ENCODE assay signal across 8 mouse cellular contexts in genomic region chr8:105374513-105374966, GRCm38 (mm10). TPM values are rescaled to one million over a fixed set of nuclear protein-coding genes. Genes with fewer than 3 reads are reported as not detected.
A peak's percentile ranks its signal among the peaks of the same experiment; 100 is the strongest.
DNase-seq lines count a peak whose midpoint lies in the region; ATAC-seq and TF ChIP-seq lines count a peak whose summit lies in the region.

No protein-coding gene starts in this region.

- H3K4me3 ChIP-seq in E14TG2a.4 (replicated peaks; ENCODE audit: low read length), result peak overlapping the region; percentile 58
- H3K4me3 ChIP-seq in embryonic facial prominence, embryonic 15.5 days (replicated peaks), result peak overlapping the region; percentile 31
- peak overlapping the region; percentile 19 for H3K4me3 ChIP-seq in hindbrain, postnatal 0 days (ENCODE audit: low read length)
- peak overlapping the region; percentile 13; the same call in 1 of the 2 replicates for H3K4me3 ChIP-seq in stomach, embryonic 14.5 days (ENCODE audit: low read depth, low read length)

- H3K27me3 ChIP-seq in E14TG2a.4 (ENCODE audit: insufficient read depth, low read length), result peaks cover 69% of the 10 kb centered on the region
- H3K27me3 ChIP-seq in embryonic facial prominence, embryonic 15.5 days, result no peaks in the 10 kb centered on the region
- H3K27me3 ChIP-seq in hindbrain, postnatal 0 days (ENCODE audit: insufficient read depth, low read length), result no peaks in the 10 kb centered on the region
- no peaks in the 10 kb centered on the region for H3K27me3 ChIP-seq in stomach, embryonic 14.5 days (ENCODE audit: control insufficient read depth, insufficient read depth, low read length)

- no peak for ATAC-seq in embryonic facial prominence, embryonic 15.5 days (ENCODE audit: insufficient number of reproducible peaks, low FRiP score, low TSS enrichment, low read depth)
- ATAC-seq in hindbrain, postnatal 0 days, result peak; percentile 49
- ATAC-seq in stomach, embryonic 14.5 days (ENCODE audit: insufficient number of reproducible peaks, insufficient read depth, low FRiP score, low read depth), result no peak

- H3K27ac ChIP-seq in embryonic facial prominence, embryonic 15.5 days (replicated peaks), result no peak overlapping the region
- H3K27ac ChIP-seq in hindbrain, postnatal 0 days, result no peak overlapping the region
- no peak overlapping the region for H3K27ac ChIP-seq in stomach, embryonic 14.5 days (ENCODE audit: low read length)

- H3K9me3 ChIP-seq in E14TG2a.4 (ENCODE audit: low read length), result peaks cover 10% of the 10 kb centered on the region; the same call in 1 of the 2 replicates
- H3K9me3 ChIP-seq in embryonic facial prominence, embryonic 15.5 days (replicated peaks), result no peaks in the 10 kb centered on the region
- H3K9me3 ChIP-seq in hindbrain, postnatal 0 days (ENCODE audit: low read length), result no peaks in the 10 kb centered on the region
- H3K9me3 ChIP-seq in stomach, embryonic 14.5 days (ENCODE audit: control insufficient read depth, low read depth, low read length), result no peaks in the 10 kb centered on the region

- DNase-seq in cerebellum, postnatal 10 days, result peak; percentile 61 to 65
- no peak for DNase-seq in cerebellum, adult 11 months
- peak; percentile 63 for DNase-seq in hindbrain, postnatal 0 days (ENCODE audit: low spot score)
- DNase-seq in lung, postnatal 36 days, result peak; percentile 31
- DNase-seq in urinary bladder, postnatal 36 days (ENCODE audit: low spot score in 2 of 2), result no peak

- no peaks in the 10 kb centered on the region for H3K36me3 ChIP-seq in E14TG2a.4 (ENCODE audit: insufficient read depth, low read length)
- no peaks in the 10 kb centered on the region for H3K36me3 ChIP-seq in embryonic facial prominence, embryonic 15.5 days
- no peaks in the 10 kb centered on the region for H3K36me3 ChIP-seq in hindbrain, postnatal 0 days (ENCODE audit: insufficient read depth, low read length)
- no peaks in the 10 kb centered on the region for H3K36me3 ChIP-seq in stomach, embryonic 14.5 days (ENCODE audit: control insufficient read depth, insufficient read depth, low read length)

- H3K4me2 ChIP-seq in embryonic facial prominence, embryonic 15.5 days (replicated peaks), result peak overlapping the region; percentile 52
- H3K4me2 ChIP-seq in hindbrain, postnatal 0 days (ENCODE audit: low read depth, low read length), result peak overlapping the region; percentile 41
- peak overlapping the region; percentile 38 for H3K4me2 ChIP-seq in stomach, embryonic 14.5 days (replicated peaks; ENCODE audit: low read depth, low read length)

- 27% methylated on average over 33 of the region's 33 CpGs for whole genome bisulfite sequencing in embryonic facial prominence, embryonic 15.5 days
- WGBS in hindbrain, postnatal 0 days, result 26% methylated on average over 33 of the region's 33 CpGs
- 33% methylated on average over 33 of the region's 33 CpGs for WGBS in stomach, embryonic 14.5 days

- peak; percentile 88 for TF ChIP-seq CTCF in E14TG2a.4 (conservative IDR thresholded peaks at IDR 0.05; ENCODE audit: low read length)
- peak; percentile 77 for TF ChIP-seq CTCF in hindbrain, postnatal 0 days (IDR thresholded peaks at IDR 0.05; ENCODE audit: low read depth)

- H3K4me1 ChIP-seq in E14TG2a.4 (replicated peaks; ENCODE audit: low read depth, low read length), result peaks cover 40% of the 10 kb centered on the region
- H3K4me1 ChIP-seq in embryonic facial prominence, embryonic 15.5 days, result peaks cover 23% of the 10 kb centered on the region
- peaks cover 10% of the 10 kb centered on the region; the same call in 1 of the 2 replicates for H3K4me1 ChIP-seq in hindbrain, postnatal 0 days (ENCODE audit: insufficient read depth, low read length)
- 0 out of 2 replicates have a peak, but pooled peaks cover 7% of the 10 kb centered on the region for H3K4me1 ChIP-seq in stomach, embryonic 14.5 days (ENCODE audit: control insufficient read depth, insufficient read depth, low read length)

- no peak overlapping the region for H3K9ac ChIP-seq in embryonic facial prominence, embryonic 15.5 days
- peak overlapping the region; percentile 28; the same call in 1 of the 2 replicates for H3K9ac ChIP-seq in hindbrain, postnatal 0 days (replicated peaks; ENCODE audit: low read length)
- no peak overlapping the region for H3K9ac ChIP-seq in stomach, embryonic 14.5 days (replicated peaks; ENCODE audit: low read depth, low read length)

RNA-seq across cellular contexts. Expression of gene Plekhg4, which starts 1.5 kb away (rescaled TPM):
- polyA plus RNA-seq in embryonic facial prominence, embryonic 15.5 days (2015; fragmentation: Nextera tagmentation; extraction: Ambion mirVana), result 0.25 and 0.45 TPM in 2 replicates
- 6.3 and 7.3 TPM in 2 replicates for total RNA-seq in hindbrain, postnatal 0 days (2014; rRNA removed)
- polyA plus RNA-seq in hindbrain, postnatal 0 days (2015; fragmentation: Nextera tagmentation; extraction: Ambion mirVana), result 1.3 and 1.6 TPM in 2 replicates
- 0.14 and 0.64 TPM in 2 replicates for polyA plus RNA-seq in stomach, embryonic 14.5 days (2014; fragmentation: Nextera tagmentation; extraction: Ambion mirVana)

RNA-seq across cellular contexts. Expression of gene Slc9a5, which starts 25.9 kb away (rescaled TPM):
- 2.6 and 3.4 TPM in 2 replicates for polyA plus RNA-seq in embryonic facial prominence, embryonic 15.5 days (2015; fragmentation: Nextera tagmentation; extraction: Ambion mirVana)
- 24.2 and 28.6 TPM in 2 replicates for total RNA-seq in hindbrain, postnatal 0 days (2014; rRNA removed)
- 10.3 and 10.6 TPM in 2 replicates for polyA plus RNA-seq in hindbrain, postnatal 0 days (2015; fragmentation: Nextera tagmentation; extraction: Ambion mirVana)
- polyA plus RNA-seq in stomach, embryonic 14.5 days (2014; fragmentation: Nextera tagmentation; extraction: Ambion mirVana), result 3.2 and 3.7 TPM in 2 replicates

RNA-seq across cellular contexts. Expression of gene Fhod1, which starts 26.8 kb away (rescaled TPM):
- polyA plus RNA-seq in embryonic facial prominence, embryonic 15.5 days (2015; fragmentation: Nextera tagmentation; extraction: Ambion mirVana), result 2.0 and 2.6 TPM in 2 replicates
- 3.1 and 3.2 TPM in 2 replicates for total RNA-seq in hindbrain, postnatal 0 days (2014; rRNA removed)
- 0.45 and 1.1 TPM in 2 replicates for polyA plus RNA-seq in hindbrain, postnatal 0 days (2015; fragmentation: Nextera tagmentation; extraction: Ambion mirVana)
- 3.5 and 6.3 TPM in 2 replicates for polyA plus RNA-seq in stomach, embryonic 14.5 days (2014; fragmentation: Nextera tagmentation; extraction: Ambion mirVana)

RNA-seq across cellular contexts. Expression of gene Kctd19, which starts 38.8 kb away (rescaled TPM):
- 0.05 TPM in 1 of 2 replicates, not detected in the other for polyA plus RNA-seq in embryonic facial prominence, embryonic 15.5 days (2015; fragmentation: Nextera tagmentation; extraction: Ambion mirVana)
- total RNA-seq in hindbrain, postnatal 0 days (2014; rRNA removed), result 0.11 and 0.16 TPM in 2 replicates
- 0.09 and 0.15 TPM in 2 replicates for polyA plus RNA-seq in hindbrain, postnatal 0 days (2015; fragmentation: Nextera tagmentation; extraction: Ambion mirVana)
- not detected in 2 replicates for polyA plus RNA-seq in stomach, embryonic 14.5 days (2014; fragmentation: Nextera tagmentation; extraction: Ambion mirVana)

RNA-seq across cellular contexts. Expression of gene Lrrc36, which starts 38.8 kb away (rescaled TPM):
- polyA plus RNA-seq in embryonic facial prominence, embryonic 15.5 days (2015; fragmentation: Nextera tagmentation; extraction: Ambion mirVana), result 1.1 and 2.6 TPM in 2 replicates
- 0.68 and 1.7 TPM in 2 replicates for total RNA-seq in hindbrain, postnatal 0 days (2014; rRNA removed)
- polyA plus RNA-seq in hindbrain, postnatal 0 days (2015; fragmentation: Nextera tagmentation; extraction: Ambion mirVana), result 0.50 and 0.66 TPM in 2 replicates
- polyA plus RNA-seq in stomach, embryonic 14.5 days (2014; fragmentation: Nextera tagmentation; extraction: Ambion mirVana), result not detected in 2 replicates

Comparison
In these comparisons a context has a peak if more than half of its experiments do, and no peak if none do; other contexts are left out.
1. DNase-seq: peak in cerebellum, postnatal 10 days (2 of 2), hindbrain, postnatal 0 days (single experiment) and lung, postnatal 36 days (single experiment); none in cerebellum, adult 11 months (single experiment) and urinary bladder, postnatal 36 days (0 of 2).
2. Peak in every context shown above with its lines, with median percentiles within 50 percentile points of each other: H3K4me3 ChIP-seq and H3K4me2 ChIP-seq.